Mouse (Mus musculus): ENCODE measurements at regions not wholly inside any gene's neighbourhood (a gene's known extent, or its start where the extent isn't known, plus 50 kb on each side); places are given as distances from the start of the nearest gene placed in this dataset.

GRCm38 (mm10) chr17:45866346-45866745, 132.7 kb upstream of the 1600014C23Rik start:
- DNase-seq = no peak

- no peak for DNase-seq
Observed at GRCm38 (mm10) chr17:45865944-45866343, 132.3 kb upstream of the 1600014C23Rik start.

- DNase-seq = no peak
Observed at GRCm38 (mm10) chr17:45863471-45864205, 130.0 kb upstream of the 1600014C23Rik start.

- no peak for DNase-seq
Observed at GRCm38 (mm10) chr17:45863031-45863430, 129.4 kb upstream of the 1600014C23Rik start.

- DNase-seq = no peak
Observed at GRCm38 (mm10) chr17:45859441-45859840, 125.8 kb upstream of the 1600014C23Rik start.

GRCm38 (mm10) chr17:45853931-45854653, 120.4 kb upstream of the 1600014C23Rik start:
- DNase-seq = no peak

- peak; percentile 61 to 68 for DNase-seq
Observed at GRCm38 (mm10) chr17:45852402-45852801, 118.8 kb upstream of the 1600014C23Rik start.

- DNase-seq = peak; percentile 48 to 55
Observed at GRCm38 (mm10) chr17:45851723-45852396, 118.2 kb upstream of the 1600014C23Rik start.

GRCm38 (mm10) chr17:45850976-45851375, 117.3 kb upstream of the 1600014C23Rik start:
- DNase-seq = no peak

- peak; percentile 56 to 66 for DNase-seq
Observed at GRCm38 (mm10) chr17:45850174-45850573, 116.5 kb upstream of the 1600014C23Rik start.

GRCm38 (mm10) chr17:45848605-45849004, 115.0 kb upstream of the 1600014C23Rik start:
- DNase-seq = peak; percentile 84 to 89

GRCm38 (mm10) chr17:45847701-45848378, 114.2 kb upstream of the 1600014C23Rik start:
- DNase-seq = peak; percentile 68 to 83

- DNase-seq = no peak
Observed at GRCm38 (mm10) chr17:45845832-45846231, 112.2 kb upstream of the 1600014C23Rik start.

- DNase-seq = no peak
Observed at GRCm38 (mm10) chr17:45836731-45837130, 103.1 kb upstream of the 1600014C23Rik start.

- no peak for DNase-seq
Observed at GRCm38 (mm10) chr17:45836253-45836652, 102.6 kb upstream of the 1600014C23Rik start.

GRCm38 (mm10) chr17:45834518-45835071, 101.0 kb upstream of the 1600014C23Rik start:
- DNase-seq = no peak

- DNase-seq = no peak
Observed at GRCm38 (mm10) chr17:45830324-45830723, 96.7 kb upstream of the 1600014C23Rik start.

- no peak for DNase-seq
Observed at GRCm38 (mm10) chr17:45829571-45829970, 95.9 kb upstream of the 1600014C23Rik start.

- DNase-seq = no peak
Observed at GRCm38 (mm10) chr17:45828843-45829242, 95.2 kb upstream of the 1600014C23Rik start.

- DNase-seq = no peak
Observed at GRCm38 (mm10) chr17:45828284-45828824, 94.7 kb upstream of the 1600014C23Rik start.

- no peak for DNase-seq
Observed at GRCm38 (mm10) chr17:45824977-45825376, 91.3 kb upstream of the 1600014C23Rik start.

GRCm38 (mm10) chr17:45823501-45823900, 89.9 kb upstream of the 1600014C23Rik start:
- DNase-seq = no peak

All from adrenal gland, postnatal 36 days (tissue).